Comparison of ENCODE assay signal across 24 mouse cellular contexts in the genomic region with DNA sequence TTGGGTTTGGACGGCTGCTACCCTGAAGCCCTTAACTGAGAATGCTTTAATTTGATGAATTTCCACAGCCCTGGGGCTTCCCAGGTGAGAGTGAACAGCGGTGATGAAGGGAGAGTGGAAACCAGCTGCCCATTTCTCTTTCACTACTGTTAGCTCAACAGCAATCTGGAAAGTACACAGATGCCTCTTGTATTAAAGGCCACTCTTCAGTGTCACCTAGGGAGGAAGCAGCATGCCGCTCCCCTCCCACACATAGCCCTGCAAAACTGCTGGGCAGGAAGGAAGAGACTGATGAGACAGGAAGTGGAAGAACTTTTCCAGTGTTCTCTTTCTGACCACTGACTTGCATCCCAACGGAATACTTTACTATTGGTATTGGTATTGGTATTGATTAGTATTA. TPM values are rescaled to one million over a fixed set of nuclear protein-coding genes. Genes with fewer than 3 reads are reported as not detected.
DNase-seq lines count a peak whose midpoint lies in the region; ATAC-seq and TF ChIP-seq lines count a peak whose summit lies in the region.
"Had no signal": no experiment of that assay in that cellular context is flagged by ENCODE, and none has a peak within 500 bp of the region (broad histone marks: within the 10 kb centered on the region; RNA-seq: fewer than 3 reads in every experiment).

No protein-coding gene starts in this region.

- no peak overlapping the region for H3K9ac ChIP-seq in liver, embryonic 13.5 days
- H3K9ac ChIP-seq in stomach, embryonic 14.5 days (replicated peaks; ENCODE audit: low read depth, low read length): no peak overlapping the region
- no peak overlapping the region for H3K9ac ChIP-seq in stomach, postnatal 0 days (ENCODE audit: low read length)
- H3K9ac ChIP-seq: embryonic facial prominence, embryonic 13.5 days; heart, embryonic 12.5 days; kidney, embryonic 15.5 days; limb, embryonic 15.5 days; liver, embryonic 15.5 days; lung, embryonic 14.5 days had no signal

- no peak for DNase-seq in liver, embryonic 13.5 days
- DNase-seq in liver: no peak
- no peak for DNase-seq in stomach, postnatal 0 days (ENCODE audit: low spot score)
- no peak for DNase-seq in ovary, postnatal 10 days (ENCODE audit: low spot score)
- no peak for DNase-seq in spleen, postnatal 4 days (ENCODE audit: low spot score in 2 of 2)
- DNase-seq: adrenal gland, adult 2 months; B cell, adult 2 months; cerebellum, adult 18-20 months; gastrocnemius, adult 2 months; heart, adult 2 months; kidney, adult 11 months; thymus, adult 18-20 months; thymus, postnatal 25 days had no signal

- no peaks in the 10 kb centered on the region for H3K36me3 ChIP-seq in liver, embryonic 13.5 days
- no peaks in the 10 kb centered on the region for H3K36me3 ChIP-seq in stomach, embryonic 14.5 days (ENCODE audit: control insufficient read depth, insufficient read depth, low read length)
- H3K36me3 ChIP-seq in stomach, postnatal 0 days (ENCODE audit: control insufficient read depth, insufficient read depth, low read length): no peaks in the 10 kb centered on the region
- H3K36me3 ChIP-seq: embryonic facial prominence, embryonic 13.5 days; heart, embryonic 12.5 days; kidney, embryonic 15.5 days; limb, embryonic 15.5 days; liver, embryonic 15.5 days had no signal

- TF ChIP-seq EP300 in stomach, postnatal 0 days (optimal IDR thresholded peaks at IDR 0.05): no peak

- H3K9me3 ChIP-seq in liver, embryonic 13.5 days (replicated peaks): no peaks in the 10 kb centered on the region
- H3K9me3 ChIP-seq in stomach, embryonic 14.5 days (ENCODE audit: control insufficient read depth, low read depth, low read length): no peaks in the 10 kb centered on the region
- no peaks in the 10 kb centered on the region for H3K9me3 ChIP-seq in stomach, postnatal 0 days (ENCODE audit: control insufficient read depth, low read length)
- H3K9me3 ChIP-seq: embryonic facial prominence, embryonic 13.5 days; forebrain, embryonic 10.5 days; heart, embryonic 12.5 days; kidney, embryonic 15.5 days; limb, embryonic 15.5 days; liver, embryonic 15.5 days; midbrain, embryonic 10.5 days had no signal

- H3K27ac ChIP-seq in liver, embryonic 13.5 days: no peak overlapping the region
- no peak overlapping the region for H3K27ac ChIP-seq in stomach, embryonic 14.5 days (ENCODE audit: low read length)
- no peak overlapping the region for H3K27ac ChIP-seq in stomach, postnatal 0 days (replicated peaks)
- H3K27ac ChIP-seq: forebrain, embryonic 10.5 days; gastrocnemius, adult 2 months; heart, adult 2 months; layer of hippocampus, adult 2 months; liver, embryonic 15.5 days; midbrain, embryonic 10.5 days had no signal

- H3K4me2 ChIP-seq in liver, embryonic 13.5 days: no peak overlapping the region
- no peak overlapping the region for H3K4me2 ChIP-seq in stomach, embryonic 14.5 days (replicated peaks; ENCODE audit: low read depth, low read length)
- no peak overlapping the region for H3K4me2 ChIP-seq in stomach, postnatal 0 days (replicated peaks; ENCODE audit: low read depth)
- H3K4me2 ChIP-seq: embryonic facial prominence, embryonic 13.5 days; heart, embryonic 12.5 days; kidney, embryonic 15.5 days; limb, embryonic 15.5 days; liver, embryonic 15.5 days; lung, embryonic 14.5 days had no signal

- 58% methylated on average over 4 of the region's 4 CpGs for WGBS in liver, embryonic 13.5 days (ENCODE audit: insufficient replicate concordance)
- WGBS in stomach, embryonic 14.5 days: 69% methylated on average over 4 of the region's 4 CpGs
- WGBS in stomach, postnatal 0 days: 72% methylated on average over 4 of the region's 4 CpGs

- no peaks in the 10 kb centered on the region for H3K27me3 ChIP-seq in liver, embryonic 13.5 days
- H3K27me3 ChIP-seq in stomach, embryonic 14.5 days (ENCODE audit: control insufficient read depth, insufficient read depth, low read length): no peaks in the 10 kb centered on the region
- no peaks in the 10 kb centered on the region for H3K27me3 ChIP-seq in stomach, postnatal 0 days (ENCODE audit: control insufficient read depth, insufficient read depth, low read length)
- H3K27me3 ChIP-seq: embryonic facial prominence, embryonic 13.5 days; heart, embryonic 12.5 days; kidney, embryonic 15.5 days; limb, embryonic 15.5 days; liver, embryonic 15.5 days had no signal

- peak; percentile 5; the same call in 1 of the 2 replicates for ATAC-seq in liver, embryonic 13.5 days (ENCODE audit: low read depth)
- peak; percentile 12; the same call in 1 of the 2 replicates for ATAC-seq in stomach, embryonic 14.5 days (ENCODE audit: insufficient number of reproducible peaks, insufficient read depth, low FRiP score, low read depth)
- ATAC-seq in stomach, postnatal 0 days (ENCODE audit: low FRiP score, low TSS enrichment): no peak
- ATAC-seq in inflammation-experienced regulatory T-cells, adult 6 months: peak; percentile 55

- H3K4me1 ChIP-seq in liver, embryonic 13.5 days (replicated peaks): peaks cover 4% of the 10 kb centered on the region
- peaks cover 13% of the 10 kb centered on the region for H3K4me1 ChIP-seq in stomach, embryonic 14.5 days (ENCODE audit: control insufficient read depth, insufficient read depth, low read length)
- H3K4me1 ChIP-seq in stomach, postnatal 0 days (replicated peaks; ENCODE audit: control insufficient read depth, insufficient read depth): 0 out of 2 replicates have a peak, but pooled peaks cover 2% of the 10 kb centered on the region

- H3K4me3 ChIP-seq in liver, embryonic 13.5 days (replicated peaks): no peak overlapping the region
- no peak overlapping the region for H3K4me3 ChIP-seq in stomach, embryonic 14.5 days (ENCODE audit: low read depth, low read length)
- H3K4me3 ChIP-seq in stomach, postnatal 0 days (ENCODE audit: low read depth, low read length): no peak overlapping the region
- H3K4me3 ChIP-seq: embryonic facial prominence, embryonic 13.5 days; forebrain, embryonic 10.5 days; gastrocnemius, adult 2 months; heart, adult 2 months; heart, embryonic 12.5 days; kidney, embryonic 15.5 days; layer of hippocampus, adult 2 months; limb, embryonic 15.5 days; liver, embryonic 15.5 days; midbrain, embryonic 10.5 days had no signal

- no peak for TF ChIP-seq CTCF in stomach, postnatal 0 days (IDR thresholded peaks at IDR 0.05; ENCODE audit: low read depth)

RNA-seq across cellular contexts. Expression of gene Ccn1, which starts 36.5 kb away (rescaled TPM):
- 6.3 and 7.5 TPM in 2 replicates for polyA plus RNA-seq in liver, embryonic 13.5 days (2015; fragmentation: Nextera tagmentation; extraction: Ambion mirVana)
- 20.9 and 25.8 TPM in 2 replicates for polyA plus RNA-seq in stomach, embryonic 14.5 days (2014; fragmentation: Nextera tagmentation; extraction: Ambion mirVana)
- polyA plus RNA-seq in stomach, postnatal 0 days (2015; fragmentation: Nextera tagmentation; extraction: Ambion mirVana): 78.5 and 84.9 TPM in 2 replicates
- not detected for polyA plus RNA-seq in inflammation-experienced regulatory T-cells, adult 6 months (2017; shearing (Covaris generic))

RNA-seq across cellular contexts. Expression of gene Znhit6, which starts 37.2 kb away (rescaled TPM):
- polyA plus RNA-seq in liver, embryonic 13.5 days (2015; fragmentation: Nextera tagmentation; extraction: Ambion mirVana): 20.5 and 23.3 TPM in 2 replicates
- 31.9 and 33.4 TPM in 2 replicates for polyA plus RNA-seq in stomach, embryonic 14.5 days (2014; fragmentation: Nextera tagmentation; extraction: Ambion mirVana)
- 16.8 and 17.5 TPM in 2 replicates for polyA plus RNA-seq in stomach, postnatal 0 days (2015; fragmentation: Nextera tagmentation; extraction: Ambion mirVana)
- polyA plus RNA-seq in inflammation-experienced regulatory T-cells, adult 6 months (2017; shearing (Covaris generic)): 10 to 100 TPM; 26.9 to 36.4 (median 34.4) TPM
